Mouse (Mus musculus) CH12.LX (cell line): ENCODE measurements around the gene Rps6ka2. TPM values are rescaled to one million over a fixed set of nuclear protein-coding genes. Genes with fewer than 3 reads are reported as not detected.

Source experiments
- DNase-seq: peaks from one replicate; pipeline ENCODE4 v3.0.0-alpha.2; 2013; ENCODE audit errors: extremely low read depth
- H3K27ac ChIP-seq: 2 replicates; pipeline ENCODE4 v1.5.1; 2012; ENCODE audit warnings: low read depth, mild to moderate bottlenecking, control low read depth, moderate library complexity; ENCODE audit not compliant: insufficient read depth
- H3K27me3 ChIP-seq: replicated peaks from 2 replicates; pipeline ENCODE3; 2012; ENCODE audit warnings: inconsistent platforms
- H3K36me3 ChIP-seq, 2 experiments: replicated peaks in 1 of 2; 2 replicates each; pipeline versions ENCODE3 to v1.6.1; 2012; ENCODE audit warnings: inconsistent platforms in 1 of 2, low read length in 1 of 2, mild to moderate bottlenecking in 1 of 2, mixed read lengths in 1 of 2, moderate library complexity in 1 of 2; ENCODE audit not compliant: control insufficient read depth in 1 of 2, insufficient read depth in 1 of 2
- H3K4me1 ChIP-seq, 2 experiments: 2 replicates each; pipeline ENCODE4 v1.6.1; 2012; ENCODE audit warnings: inconsistent platforms in 1 of 2, moderate library complexity in 1 of 2; ENCODE audit not compliant: insufficient read depth in 2 of 2, control insufficient read depth in 1 of 2
- H3K4me2 ChIP-seq: 2 replicates; pipeline ENCODE4 v1.6.1; 2012; ENCODE audit warnings: low read depth, mild to moderate bottlenecking, control low read depth; ENCODE audit not compliant: poor library complexity, insufficient read depth, severe bottlenecking
- H3K4me3 ChIP-seq, 3 experiments: fragments of 150-350 bp in 1 of 3; sonication (generic) in 1 of 3; replicated peaks in 1 of 3; 2 replicates each; pipeline versions ENCODE3 to v1.5.1; 2011 to 2012; ENCODE audit warnings: low read depth in 2 of 3, low read length in 2 of 3, mild to moderate bottlenecking in 2 of 3, moderate library complexity in 2 of 3, control low read depth in 1 of 3, improper control_type of control experiment in 1 of 3, inconsistent platforms in 1 of 3, mixed read lengths in 1 of 3; ENCODE audit not compliant: poor library complexity in 1 of 3
- H3K79me2 ChIP-seq: replicated peaks from 2 replicates; pipeline ENCODE4 v1.6.1; 2012; ENCODE audit warnings: mild to moderate bottlenecking, moderate library complexity; ENCODE audit not compliant: control insufficient read depth, poor library complexity, insufficient read depth, severe bottlenecking; ENCODE audit errors: extremely low read depth
- H3K9ac ChIP-seq: 2 replicates; pipeline ENCODE4 v1.6.1; 2012; ENCODE audit warnings: low read depth, mild to moderate bottlenecking, control low read depth, moderate library complexity; ENCODE audit not compliant: insufficient read depth
- H3K9me3 ChIP-seq: replicated peaks from 2 replicates; pipeline ENCODE3; 2012; ENCODE audit warnings: low read length, inconsistent platforms, mixed read lengths
- BHLHE40 ChIP-seq: IDR thresholded peaks from 2 replicates; pipeline ENCODE4 v1.6.1; 2011; ENCODE audit warnings: mild to moderate bottlenecking, low read depth, low read length, improper control_type of control experiment
- CTCF ChIP-seq, 2 experiments: IDR thresholded peaks in 1 of 2; conservative IDR thresholded peaks in 1 of 2; 2 replicates each; pipeline ENCODE4 v1.5.1; 2011 to 2012; ENCODE audit warnings: low read depth in 2 of 2, low read length in 2 of 2, improper control_type of control experiment in 1 of 2, inconsistent platforms in 1 of 2, mild to moderate bottlenecking in 1 of 2, moderate library complexity in 1 of 2
- E2F4 ChIP-seq: IDR thresholded peaks from 2 replicates; pipeline ENCODE4 v1.6.1; 2011; ENCODE audit warnings: low read depth, low read length, improper control_type of control experiment; ENCODE audit not compliant: insufficient replicate concordance
- EP300 ChIP-seq: IDR thresholded peaks from 2 replicates; pipeline ENCODE4 v1.6.1; 2011; ENCODE audit warnings: low read length, improper control_type of control experiment
- IRF4 ChIP-seq: IDR thresholded peaks from 2 replicates; pipeline ENCODE4 v1.6.1; 2014; ENCODE audit warnings: low read depth, mild to moderate bottlenecking, inconsistent platforms, low read length, improper control_type of control experiment
- MAX ChIP-seq: IDR thresholded peaks from 2 replicates; pipeline ENCODE4 v1.6.1; 2011; ENCODE audit warnings: low read length, improper control_type of control experiment
- MAZ ChIP-seq: IDR thresholded peaks from 2 replicates; pipeline ENCODE4 v1.6.1; 2012; ENCODE audit warnings: low read depth, mild to moderate bottlenecking, inconsistent platforms, low read length, improper control_type of control experiment, moderate library complexity
- MYC ChIP-seq: IDR thresholded peaks from 2 replicates; pipeline ENCODE4 v1.6.1; 2011; ENCODE audit warnings: low read depth, mild to moderate bottlenecking, improper control_type of control experiment, low read length
- NELFE ChIP-seq: IDR thresholded peaks from 2 replicates; pipeline ENCODE4 v1.6.1; 2011; ENCODE audit warnings: low read depth, low read length, improper control_type of control experiment
- NRF1 ChIP-seq: IDR thresholded peaks from 2 replicates; pipeline ENCODE4 v1.6.1; 2014; ENCODE audit warnings: low read depth, mild to moderate bottlenecking, inconsistent platforms, low read length, improper control_type of control experiment, moderate library complexity
- PAX5 ChIP-seq: IDR thresholded peaks from 2 replicates; pipeline ENCODE4 v1.6.1; 2012; ENCODE audit warnings: low read length, inconsistent platforms, mixed read lengths
- POLR2A ChIP-seq: IDR thresholded peaks from 2 replicates; pipeline ENCODE4 v1.6.1; 2011; ENCODE audit warnings: low read depth, mild to moderate bottlenecking, improper control_type of control experiment, low read length
- POLR2AphosphoS2 ChIP-seq: IDR thresholded peaks from 2 replicates; pipeline ENCODE4 v1.6.1; 2011; ENCODE audit warnings: low read depth, low read length, improper control_type of control experiment
- RCOR1 ChIP-seq: conservative IDR thresholded peaks from 2 replicates; pipeline ENCODE4 v1.6.1; 2012; ENCODE audit warnings: low read depth, mild to moderate bottlenecking, inconsistent platforms, low read length, improper control_type of control experiment
- SIN3A ChIP-seq: IDR thresholded peaks from 2 replicates; pipeline ENCODE4 v1.6.1; 2012; ENCODE audit warnings: low read length, improper control_type of control experiment, inconsistent platforms
- TBP ChIP-seq: conservative IDR thresholded peaks from 2 replicates; pipeline ENCODE4 v1.6.1; 2011; ENCODE audit warnings: low read depth, low read length, improper control_type of control experiment
- UBTF ChIP-seq: IDR thresholded peaks from 2 replicates; pipeline ENCODE4 v1.6.1; 2012; ENCODE audit warnings: low read depth, mild to moderate bottlenecking, inconsistent platforms, low read length, improper control_type of control experiment, moderate library complexity
- USF2 ChIP-seq: conservative IDR thresholded peaks from 2 replicates; pipeline ENCODE4 v1.6.1; 2011; ENCODE audit warnings: low read depth, low read length, improper control_type of control experiment
- ZMIZ1 ChIP-seq: IDR thresholded peaks from 2 replicates; pipeline ENCODE4 v1.6.1; 2012; ENCODE audit warnings: low read depth, mild to moderate bottlenecking, inconsistent platforms, low read length, improper control_type of control experiment
- ZNF384 ChIP-seq: IDR thresholded peaks from 2 replicates; pipeline ENCODE4 v1.6.1; 2012; ENCODE audit warnings: low read depth, low read length, improper control_type of control experiment, inconsistent platforms
- dilution Hi-C: fragments of 300-500 bp; cut with MboI; formaldehyde crosslinking; loops from 2 replicates; pipeline ENCODE4 v1.14.3; 2020; ENCODE audit warnings: low sequenced_read_pairs; ENCODE audit not compliant: extremely low pct_unique_long_range_greater_than_20kb, extremely low pct_ligation_motif_present
- in situ Hi-C: fragments of 300-500 bp; cut with MboI; formaldehyde crosslinking; loops from 3 replicates; pipeline ENCODE4 v1.14.3; 2019; ENCODE audit warnings: low sequenced_read_pairs, low pct_ligation_motif_present, low pct_unique_long_range_greater_than_20kb, mixed read lengths
- polyA plus RNA-seq: library from polyadenylated mRNA; unstranded; fragments of >175 nt; gene quantifications from 2 replicates; pipeline ENCODE4 v1.2.1, GENCODE M21; 2012; ENCODE audit warnings: low read depth; ENCODE audit not compliant: insufficient read length
- total RNA-seq, 2 experiments: library from RNA; depleted of rRNA; stranded (reverse); fragments of 300-350 nt in 1 of 2; fragments of >200 nt in 1 of 2; gene quantifications; 2 replicates each; pipeline ENCODE4 v1.2.3; 2012 to 2014

Rps6ka2 gene
- total and polyA plus RNA-seq, 3 experiments = 0.64 to 1.4 (median 0.91) TPM

DNA sequence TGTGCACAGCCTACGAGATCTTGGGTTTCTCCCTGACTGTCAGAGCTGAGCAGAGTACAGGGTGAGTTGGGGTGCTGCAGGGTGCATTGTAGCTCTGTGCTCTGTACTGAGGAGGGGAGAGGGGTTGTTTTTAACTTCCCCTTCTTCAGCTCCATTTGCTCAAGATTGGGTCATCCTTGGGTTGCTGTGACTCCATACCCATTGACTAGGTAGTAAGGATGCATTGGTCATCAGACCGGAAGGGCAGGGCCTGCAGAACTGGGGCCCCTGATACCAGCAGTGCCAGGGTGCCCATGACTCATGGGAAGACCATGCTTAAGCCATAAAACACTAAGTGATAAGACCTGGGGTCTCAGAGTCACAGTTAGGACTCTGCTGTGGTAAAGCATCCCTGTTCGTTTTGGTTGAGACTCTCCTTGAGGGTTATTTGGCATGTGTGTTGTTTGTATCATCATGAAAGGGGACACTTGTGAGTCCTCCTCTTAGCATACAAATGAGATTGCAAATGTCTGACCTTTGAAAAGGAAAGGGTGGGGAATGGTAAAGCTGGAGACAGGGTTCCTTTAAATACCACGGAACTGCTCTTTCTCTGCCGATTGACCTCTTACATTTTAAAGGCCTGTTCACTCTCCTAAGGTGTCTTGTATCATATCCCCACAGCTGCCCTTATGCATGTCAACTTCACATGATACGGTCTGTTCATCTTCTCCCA, 36.7 kb downstream of the Rps6ka2 start:
- no peak overlapping the region for H3K9ac ChIP-seq
- peaks cover 0 to 2% of the 10 kb centered on the region in 2 experiments; a peak in 1 of 4 replicates for H3K4me1 ChIP-seq
- H3K4me3 ChIP-seq = no peak overlapping the region
- no peaks in the 10 kb centered on the region for H3K36me3 ChIP-seq
- no peak overlapping the region for H3K27ac ChIP-seq
- TF ChIP-seq NELFE (no peak), E2F4 (no peak), ZMIZ1 (no peak), PAX5 (no peak), IRF4 (no peak), ZNF384 (no peak), MYC (no peak), SIN3A (no peak), NRF1 (no peak)
- TF ChIP-seq, all 38 proteins: peak for 0
- Histone ChIP-seq H3K27me3 (no peaks in the 10 kb centered on the region), H3K79me2 (no peaks in the 10 kb centered on the region), H3K4me2 (no peak overlapping the region), H3K9me3 (no peaks in the 10 kb centered on the region)
- in situ Hi-C loops (no loop called here), dilution Hi-C loops (no loop called here)
- DNase-seq = no peak

DNA sequence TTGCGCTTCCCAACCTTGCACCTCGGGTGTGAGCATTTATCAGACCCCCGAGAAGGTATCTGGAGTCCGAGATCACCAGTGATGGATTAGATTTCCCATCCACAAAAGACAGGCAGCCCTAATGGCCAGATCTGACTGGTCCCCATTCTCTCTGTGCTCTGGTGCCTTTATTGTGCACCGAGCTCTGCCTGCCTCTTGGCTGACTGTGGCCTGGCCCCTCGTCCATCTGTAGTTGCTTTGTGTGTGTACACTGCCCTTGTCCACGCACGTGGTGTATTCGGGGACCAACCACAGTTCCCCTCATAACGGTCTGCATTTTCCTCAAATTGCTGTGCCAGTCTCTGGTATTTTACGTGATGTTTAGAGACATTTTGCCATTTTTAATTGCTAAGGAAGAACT, 40.7 kb downstream of the Rps6ka2 start:
- Histone ChIP-seq H3K27me3 (no peaks in the 10 kb centered on the region), H3K9me3 (no peaks in the 10 kb centered on the region), H3K9ac (no peak overlapping the region), H3K36me3 (no peaks in the 10 kb centered on the region), H3K4me1 (peaks cover 0 to 2% of the 10 kb centered on the region in 2 experiments; a peak in 1 of 4 replicates), H3K4me2 (no peak overlapping the region), H3K4me3 (no peak overlapping the region), H3K27ac (no peak overlapping the region), H3K79me2 (no peaks in the 10 kb centered on the region)
- in situ Hi-C loops (no loop called here), dilution Hi-C loops (no loop called here)
- TF ChIP-seq RCOR1 (no peak), UBTF (no peak), BHLHE40 (no peak), POLR2A (no peak), EP300 (no peak), PAX5 (no peak), CTCF (conservative IDR thresholded peaks at IDR 0.05 in 1 of 2, IDR thresholded peaks at IDR 0.05 in 1 of 2; ENCODE audit: low read depth in 2 of 2, low read length in 2 of 2) (no peak), TBP (no peak), MYC (no peak), USF2 (no peak), MAZ (no peak), MAX (no peak), POLR2AphosphoS2 (no peak), ZNF384 (no peak)
- DNase-seq = no peak
